Mouse (Mus musculus): ENCODE results near the gene Rabgap1l.

Rabgap1l gene

DNA sequence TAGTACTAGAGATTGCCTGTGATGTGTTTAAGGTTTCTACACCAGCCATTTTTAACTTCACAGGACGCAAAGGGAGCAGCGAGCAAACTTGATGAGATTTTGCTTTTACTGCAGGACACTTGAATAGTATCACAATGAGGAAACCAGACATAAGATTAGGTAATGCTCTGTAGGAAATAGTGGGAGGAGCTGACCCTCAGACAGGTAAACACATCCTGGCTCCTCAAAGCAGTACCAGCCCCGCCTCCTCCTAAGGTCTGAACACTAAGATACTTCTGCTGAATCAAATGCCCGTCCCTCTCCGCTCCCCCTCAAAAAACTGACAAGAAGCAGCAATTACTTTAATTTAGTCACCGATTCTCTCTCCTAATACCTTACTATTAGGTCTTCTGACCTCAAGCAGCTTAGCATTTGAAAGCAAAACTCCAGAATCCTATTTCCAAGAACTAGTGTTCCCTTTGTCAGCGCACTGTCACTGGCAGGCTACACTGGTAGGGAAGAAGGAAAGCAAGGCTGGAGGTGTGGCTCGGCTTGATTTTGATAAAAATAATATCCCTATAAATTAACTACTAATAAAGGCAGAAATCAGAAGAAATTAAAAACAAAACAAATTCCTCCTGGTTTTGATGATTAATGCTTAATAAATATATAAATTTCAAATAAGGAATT, 474.8 kb downstream of the Rabgap1l start:
- no peak for DNase-seq (ENCODE audit: low read depth, low spot score)

DNA sequence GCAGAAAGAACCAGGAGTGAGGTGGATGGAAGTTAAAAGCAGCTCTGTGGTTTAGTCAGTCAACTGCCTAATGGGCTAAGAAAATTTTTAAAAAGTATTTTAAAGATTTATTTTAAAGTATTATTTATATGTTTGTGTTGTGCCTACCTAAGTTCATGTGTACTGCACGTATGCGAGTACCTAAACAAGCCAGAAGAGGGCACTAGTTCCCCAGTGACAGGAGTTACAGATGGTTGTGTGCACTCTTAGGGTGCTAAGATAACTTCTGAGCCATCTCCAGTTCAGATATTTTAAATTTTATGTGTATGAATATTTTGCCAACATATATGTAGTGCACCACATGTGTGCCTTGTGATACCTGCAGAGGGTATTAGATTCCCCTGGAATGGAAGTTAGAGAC, 476.8 kb downstream of the Rabgap1l start:
- no peak for DNase-seq (ENCODE audit: low read depth, low spot score)

GRCm38 (mm10) chr1:160312658-160313057, 480.4 kb downstream of the Rabgap1l start:
- no peak for DNase-seq (ENCODE audit: low read depth, low spot score)

- no peak for DNase-seq (ENCODE audit: low read depth, low spot score)
These were observed 481.1 kb downstream of the Rabgap1l start for GRCm38 (mm10) chr1:160311861-160312260.

DNA sequence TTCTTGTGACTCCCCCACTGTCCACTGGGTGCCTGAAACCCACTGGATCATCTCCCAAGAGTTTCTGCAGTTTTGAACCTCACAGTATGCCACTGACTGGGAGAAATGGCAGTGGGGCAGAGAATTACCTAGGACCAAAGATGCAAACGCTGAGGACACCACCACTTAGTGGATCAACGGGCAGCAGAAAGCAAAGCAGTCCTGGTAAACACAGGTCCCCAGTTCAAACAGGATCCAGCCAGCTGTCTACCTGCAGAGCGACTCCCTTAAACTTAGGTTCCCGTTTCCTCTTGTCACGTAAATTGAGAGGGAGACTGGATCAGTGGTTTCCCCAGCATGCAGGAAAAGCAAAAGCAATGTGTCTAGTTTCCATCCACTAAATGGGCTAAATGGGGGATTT, 483.1 kb downstream of the Rabgap1l start:
- DNase-seq (ENCODE audit: low read depth, low spot score) = no peak

DNA sequence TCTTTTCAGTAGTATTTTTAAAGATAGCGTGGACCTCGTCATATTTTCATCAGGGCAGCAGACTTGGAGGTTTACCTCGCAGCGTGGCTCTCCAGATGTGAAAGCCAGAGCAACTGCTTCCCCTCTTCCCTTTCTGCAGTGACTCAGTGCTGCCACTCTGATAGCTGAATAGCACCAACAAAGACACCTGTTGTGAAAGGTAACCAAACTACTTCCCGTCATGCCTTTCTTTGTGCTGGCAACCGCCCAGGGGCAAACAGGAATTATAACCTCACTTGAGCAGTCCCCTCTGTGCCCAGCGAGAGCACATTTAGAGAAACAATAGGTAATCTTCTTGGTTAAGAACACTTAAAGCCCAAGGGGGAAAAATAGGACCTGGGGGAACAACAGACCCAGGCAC, 484.0 kb downstream of the Rabgap1l start:
- no peak for DNase-seq (ENCODE audit: low read depth, low spot score)

DNA sequence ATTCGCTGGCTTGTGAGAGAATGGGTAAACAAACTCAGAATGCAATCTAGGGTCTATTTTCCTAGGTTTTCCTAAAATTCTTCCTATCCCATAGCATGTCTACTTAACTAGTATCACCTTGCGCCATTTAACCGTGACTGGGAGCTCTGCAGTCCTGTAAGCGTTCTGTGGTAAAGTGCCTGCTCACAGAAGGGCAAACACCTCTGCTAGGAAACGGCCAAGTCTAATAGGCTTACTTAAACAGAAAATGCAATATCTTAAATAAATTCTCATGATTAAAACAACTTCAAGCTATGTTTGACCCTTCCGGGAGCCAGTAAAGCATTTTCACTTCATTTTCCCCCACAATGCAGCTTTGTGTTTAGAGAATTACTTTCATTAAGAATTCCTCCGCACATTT, 484.5 kb downstream of the Rabgap1l start:
- DNase-seq (ENCODE audit: low read depth, low spot score) = no peak

DNA sequence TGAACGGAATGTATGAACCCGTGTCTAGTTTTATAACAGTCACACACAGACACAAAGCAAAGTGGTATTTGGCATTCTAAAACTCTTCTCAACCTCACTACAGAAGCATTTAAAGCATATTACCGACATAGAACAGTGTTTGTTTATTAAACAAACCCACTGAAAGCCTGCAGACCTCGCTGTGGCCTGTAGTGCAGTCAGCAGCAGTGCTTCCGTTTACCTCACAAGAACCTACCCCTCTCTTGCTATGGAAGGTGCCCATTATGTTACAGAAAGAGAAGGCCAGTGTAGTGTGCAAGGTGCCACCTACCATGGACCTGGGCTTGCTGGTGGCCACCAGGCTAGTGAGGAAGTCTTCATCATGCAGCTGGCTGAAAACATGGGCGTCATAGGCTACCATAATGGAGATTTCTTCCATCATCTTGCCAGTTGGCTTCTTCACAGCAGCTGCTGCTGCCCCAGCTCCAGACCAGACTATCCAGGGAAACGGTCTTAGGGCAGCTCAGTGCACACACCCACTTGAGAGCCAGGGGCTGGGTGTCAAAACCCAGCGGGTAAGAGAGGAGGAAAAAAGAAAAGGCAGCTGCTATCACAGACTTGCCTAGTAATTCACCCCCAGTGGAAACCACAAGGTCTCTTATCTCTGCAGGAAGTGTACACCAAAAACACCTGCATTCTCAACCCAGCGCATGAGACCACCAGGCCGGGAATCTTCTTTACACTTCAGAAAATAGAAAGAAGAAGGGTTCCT, 486.0 kb downstream of the Rabgap1l start:
- DNase-seq (ENCODE audit: low read depth, low spot score) = no peak

DNA sequence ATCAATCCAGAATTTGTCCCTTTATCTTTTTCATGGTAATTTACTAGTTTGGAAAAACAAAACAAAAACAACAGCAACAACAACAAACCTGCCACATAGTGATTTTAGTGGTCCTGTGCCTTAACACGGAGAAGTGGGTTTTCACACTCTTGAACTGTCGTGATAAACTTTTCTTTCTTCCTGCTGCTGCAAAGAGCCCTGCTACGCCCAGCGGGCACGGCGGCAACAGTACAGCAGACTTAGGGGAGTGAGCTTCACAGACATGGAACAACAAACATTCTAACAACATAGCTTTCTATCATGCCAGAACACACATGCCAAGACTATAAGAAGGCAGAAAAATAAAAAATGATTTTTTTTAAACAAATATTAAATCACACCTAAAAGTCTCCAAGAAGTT, 486.7 kb downstream of the Rabgap1l start:
- DNase-seq (ENCODE audit: low read depth, low spot score) = no peak

DNA sequence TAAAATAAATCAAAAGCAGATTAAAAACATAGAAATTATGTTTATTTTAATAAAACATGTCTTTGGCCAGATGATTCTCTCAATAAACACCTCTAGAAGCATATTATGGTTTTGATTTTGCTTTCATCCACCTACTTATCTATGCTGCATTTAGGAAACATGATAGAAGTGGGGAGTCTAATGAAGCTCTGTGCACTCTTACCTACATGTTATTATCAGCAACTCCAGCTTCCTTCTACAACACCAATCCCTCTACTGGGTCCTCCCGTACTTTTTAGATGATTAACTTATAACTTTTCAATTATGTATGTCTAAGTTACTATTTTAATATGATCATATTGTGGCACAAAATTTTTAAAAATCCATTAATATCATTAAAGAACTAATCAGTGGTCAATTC, 487.2 kb downstream of the Rabgap1l start:
- no peak for DNase-seq (ENCODE audit: low read depth, low spot score)

GRCm38 (mm10) chr1:160304969-160305498, 488.0 kb downstream of the Rabgap1l start:
- no peak for DNase-seq (ENCODE audit: low read depth, low spot score)

DNA sequence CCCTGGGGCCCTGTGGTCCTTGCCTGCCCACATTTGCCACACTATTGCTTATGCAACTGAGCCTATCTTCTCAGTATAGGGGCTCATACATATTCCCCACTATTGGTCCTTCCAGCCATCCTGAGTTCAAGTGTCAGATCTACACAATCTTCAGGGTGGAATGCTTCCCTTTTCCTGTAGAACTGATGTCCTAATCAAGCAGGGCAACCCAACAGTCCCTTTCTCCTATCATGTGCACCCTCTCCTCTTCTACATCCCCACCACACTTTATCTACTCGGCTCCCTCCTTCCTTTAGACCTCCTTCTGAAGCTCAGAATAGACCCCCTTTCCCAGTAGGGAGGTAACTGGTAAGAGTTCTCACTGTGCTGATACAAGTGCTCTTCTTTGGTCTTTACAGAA, 490.7 kb downstream of the Rabgap1l start:
- no peak for DNase-seq (ENCODE audit: low read depth, low spot score)

GRCm38 (mm10) chr1:160301156-160301555, 491.9 kb downstream of the Rabgap1l start:
- DNase-seq (ENCODE audit: low read depth, low spot score) = no peak

GRCm38 (mm10) chr1:160300704-160301103, 492.3 kb downstream of the Rabgap1l start:
- DNase-seq (ENCODE audit: low read depth, low spot score) = no peak

DNA sequence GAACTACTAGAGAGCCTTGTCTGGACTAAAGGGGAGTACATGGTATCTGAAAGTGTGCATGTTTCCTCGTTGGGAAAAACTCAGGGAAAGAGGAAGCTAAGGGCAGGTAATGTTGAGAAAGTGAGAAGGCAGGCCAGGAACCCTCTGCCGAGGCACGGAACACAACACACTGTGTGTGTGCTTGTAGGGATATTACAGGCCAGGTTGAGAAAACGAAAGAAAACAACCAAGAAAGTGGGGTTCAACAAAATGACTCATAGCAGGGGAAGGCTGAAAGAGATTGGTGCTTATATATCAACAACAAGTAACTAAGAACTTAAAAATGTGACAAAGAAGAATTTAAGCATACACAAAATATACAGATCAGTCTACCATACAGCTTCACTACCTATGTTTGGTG, 493.0 kb downstream of the Rabgap1l start:
- no peak for DNase-seq (ENCODE audit: low read depth, low spot score)

- no peak for DNase-seq (ENCODE audit: low read depth, low spot score)
These were observed 494.1 kb downstream of the Rabgap1l start for GRCm38 (mm10) chr1:160298893-160299292.

GRCm38 (mm10) chr1:160297701-160298100, 495.3 kb downstream of the Rabgap1l start:
- DNase-seq (ENCODE audit: low read depth, low spot score) = no peak

- DNase-seq (ENCODE audit: low read depth, low spot score) = no peak
These were observed 497.7 kb downstream of the Rabgap1l start for GRCm38 (mm10) chr1:160295323-160295722.

DNA sequence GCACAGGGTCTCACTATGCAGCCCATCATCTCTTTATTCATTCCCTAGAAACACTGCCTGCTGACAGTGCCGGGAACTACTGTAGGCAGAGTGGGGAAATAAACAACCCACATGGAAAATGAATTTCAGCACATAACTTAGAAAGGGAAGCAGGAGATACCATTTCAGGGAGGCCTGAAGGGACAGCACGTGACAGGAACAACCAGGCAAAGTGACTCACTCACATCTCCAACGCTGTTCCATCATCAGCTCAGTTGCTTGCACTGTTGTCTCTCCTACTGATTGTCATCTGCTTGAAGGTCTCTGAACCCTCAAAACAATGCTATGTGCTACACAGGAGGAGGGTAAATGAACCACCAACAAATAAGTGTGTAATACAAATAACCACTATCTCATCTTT, 499.5 kb downstream of the Rabgap1l start:
- no peak for DNase-seq (ENCODE audit: low read depth, low spot score)

DNA sequence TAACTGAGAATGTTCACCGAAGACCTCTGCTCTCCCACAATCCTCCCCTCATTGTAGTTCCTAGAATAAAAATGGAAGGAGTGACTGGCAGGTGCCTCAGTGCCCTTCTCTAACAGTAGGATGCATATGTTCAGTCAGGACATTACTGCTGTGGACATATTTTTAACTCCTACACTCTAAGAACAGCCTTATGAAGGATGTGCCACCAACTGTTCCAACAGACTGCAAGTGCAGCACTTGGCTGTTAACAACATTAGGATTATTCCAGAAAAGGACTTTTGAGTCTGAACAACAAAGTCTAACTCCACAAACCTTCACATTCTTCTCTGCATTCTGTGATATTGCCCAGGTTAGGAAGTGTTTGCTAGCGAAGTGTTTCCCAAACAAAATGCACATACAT, 501.0 kb downstream of the Rabgap1l start:
- no peak for DNase-seq (ENCODE audit: low read depth, low spot score)

DNA sequence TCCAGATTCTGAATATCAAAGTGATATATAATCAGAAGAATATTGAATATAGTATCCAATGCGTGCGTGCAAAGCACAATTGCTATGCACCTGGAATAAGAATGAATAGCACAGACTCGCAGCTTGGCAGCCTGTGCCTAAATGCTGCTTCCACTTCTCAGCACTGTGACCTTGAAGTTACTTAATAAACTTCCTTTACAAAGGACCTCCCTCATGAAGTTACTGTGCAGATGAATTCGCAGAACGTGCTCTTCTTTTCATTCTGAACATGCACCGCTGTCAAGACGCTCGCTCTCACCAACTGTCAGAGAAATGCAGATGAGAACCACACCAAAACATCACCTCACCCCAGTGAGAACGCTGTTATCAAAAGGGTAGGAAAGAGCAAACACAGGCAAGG, 502.8 kb downstream of the Rabgap1l start:
- DNase-seq (ENCODE audit: low read depth, low spot score) = no peak

DNA sequence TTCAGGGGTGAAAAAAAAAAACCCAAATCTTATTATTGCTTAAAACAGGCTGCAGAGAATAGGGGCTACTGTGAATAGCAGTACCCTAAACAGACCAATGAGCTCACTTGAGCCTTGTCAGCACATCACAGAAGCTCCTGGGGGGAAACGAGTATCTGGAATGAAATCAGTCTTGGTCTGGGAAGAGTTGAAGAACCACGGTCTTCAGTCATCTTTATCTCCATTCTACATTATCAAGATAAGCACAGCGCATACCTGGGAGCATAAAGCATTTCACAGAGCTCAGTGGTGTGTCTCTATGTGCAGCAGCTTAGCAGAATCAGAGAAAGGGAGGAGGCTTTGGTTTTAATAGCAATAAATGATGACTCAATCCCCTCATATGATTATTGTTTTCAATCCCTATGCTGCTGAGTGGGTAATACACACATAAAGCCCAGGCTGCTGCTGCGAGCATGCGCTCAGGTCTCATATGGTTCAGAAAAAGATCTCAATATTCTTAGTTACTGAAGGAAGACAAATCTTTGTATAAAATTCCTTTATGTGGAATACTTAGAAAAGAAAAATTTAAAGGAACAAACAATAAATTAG, 505.9 kb downstream of the Rabgap1l start:
- no peak for DNase-seq (ENCODE audit: low read depth, low spot score)
